Mouse (Mus musculus) kidney, adult 2 months (tissue): ENCODE data around the gene Gm47429. TPM values are rescaled to one million over a fixed set of nuclear protein-coding genes. Genes with fewer than 3 reads are reported as not detected.
"Not testable (repeated sequence)": the region's sequence is repeated elsewhere in the genome, so short reads cannot be mapped to it uniquely, and the experiment has no call there.

ENCODE experiments used
- DNase-seq: peaks from one replicate; pipeline ENCODE4 v3.0.0; 2021
- H3K27ac ChIP-seq: fragments of 200-500 bp; 2 replicates; pipeline ENCODE4 v1.5.1; 2012; ENCODE audit warnings: low read depth, low read length, control low read depth, inconsistent platforms; ENCODE audit not compliant: insufficient read depth
- H3K27me3 ChIP-seq: fragments of 200-500 bp; replicated peaks from 2 replicates; pipeline ENCODE4 v1.6.1; 2012; ENCODE audit warnings: mild to moderate bottlenecking, moderate library complexity, low read length, inconsistent platforms; ENCODE audit not compliant: control insufficient read depth, insufficient read depth
- H3K36me3 ChIP-seq: fragments of 200-500 bp; 2 replicates; pipeline ENCODE4 v1.6.1; 2012; ENCODE audit warnings: mild to moderate bottlenecking, moderate library complexity, low read length, inconsistent platforms; ENCODE audit not compliant: control insufficient read depth, insufficient read depth
- H3K4me1 ChIP-seq: fragments of 200-500 bp; 2 replicates; pipeline ENCODE4 v1.6.1; 2011; ENCODE audit warnings: low read length; ENCODE audit not compliant: control insufficient read depth, insufficient read depth
- H3K4me3 ChIP-seq: fragments of 200-500 bp; 2 replicates; pipeline ENCODE4 v1.5.1; 2011; ENCODE audit warnings: mild to moderate bottlenecking, low read depth, low read length, control low read depth; ENCODE audit not compliant: insufficient read depth
- CTCF ChIP-seq: fragments of 200-500 bp; conservative IDR thresholded peaks from 2 replicates; pipeline ENCODE4 v1.5.1; 2011; ENCODE audit warnings: low read depth, mild to moderate bottlenecking, control low read depth, low read length, moderate library complexity, mixed read lengths; ENCODE audit not compliant: insufficient read depth, insufficient read length
- POLR2A ChIP-seq: fragments of 200-500 bp; IDR thresholded peaks from one replicate; pipeline ENCODE4 v1.6.1; 2011; ENCODE audit warnings: low read depth, low read length, control low read depth
- WGBS: fragments of 180-500 bp; shearing (Covaris S2); methylation state at CpG from one replicate; pipeline ENCODE4 v1.1.7; 2018; 5-methylcytosine and 5-hydroxymethylcytosine counted together
- polyA plus RNA-seq: library from polyadenylated mRNA; depleted of rRNA; stranded (reverse); fragments of >200 nt; gene quantifications from 2 replicates; pipeline ENCODE4 v1.2.3, GENCODE M21; 2012; rRNA removed

Gm47429 gene
- not detected in 2 replicates for polyA plus RNA-seq

DNA sequence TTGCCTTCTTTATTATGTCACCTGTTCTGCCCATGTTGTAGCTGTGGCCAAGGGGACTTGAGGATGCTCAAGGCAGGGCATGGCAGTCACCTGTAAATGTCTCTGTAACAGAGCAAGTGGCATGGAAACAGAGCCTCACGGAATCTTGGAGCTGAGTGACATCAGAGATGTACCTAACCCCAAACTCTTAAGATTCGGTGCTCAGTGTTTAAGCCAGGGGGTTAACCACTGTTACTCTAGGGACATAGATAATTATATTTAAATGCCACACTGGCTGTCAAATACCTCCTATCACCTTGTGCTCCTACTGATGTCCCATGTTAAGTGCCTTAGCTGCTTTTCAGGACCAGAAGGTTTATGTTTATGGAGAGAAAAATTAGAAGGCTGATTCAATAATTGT is at the start of gene Gm47429:
Gene Gm47429 (minus strand): TSS at position 101 of the 400 bp plus-strand sequence.
- 76% methylated on average over 2 of the region's 2 CpGs for WGBS
- Histone ChIP-seq H3K36me3 (no peaks in the 10 kb centered on the region), H3K27me3 (no peaks in the 10 kb centered on the region), H3K27ac (no peak within 1 kb of the TSS), H3K4me1 (no peaks in the 10 kb centered on the region), H3K4me3 (no peak within 1 kb of the TSS)
- no peak for DNase-seq
- TF ChIP-seq POLR2A: no peak
- no peak for TF ChIP-seq CTCF

GRCm38 (mm10) chr13:50488510-50488909 is 44.8 kb upstream of the Gm47429 start:
- H3K4me1 ChIP-seq, DNase-seq, H3K27ac ChIP-seq, H3K36me3 ChIP-seq, H3K4me3 ChIP-seq, H3K27me3 ChIP-seq: not testable (repeated sequence)

GRCm38 (mm10) chr13:50467007-50467406 is 23.3 kb upstream of the Gm47429 start, which contains the start of gene Nutm2:
Gene Nutm2 (plus strand): TSS chr13:50467307.
- Histone ChIP-seq H3K27me3 (no peaks in the 10 kb centered on the region), H3K4me3 (no peak within 1 kb of the TSS), H3K27ac (no peak within 1 kb of the TSS), H3K36me3 (no peaks in the 10 kb centered on the region), H3K4me1 (no peaks in the 10 kb centered on the region)
- no peak for DNase-seq
- WGBS: 77% methylated on average over 4 of the region's 4 CpGs
- TF ChIP-seq POLR2A (no peak), CTCF (no peak)

DNA sequence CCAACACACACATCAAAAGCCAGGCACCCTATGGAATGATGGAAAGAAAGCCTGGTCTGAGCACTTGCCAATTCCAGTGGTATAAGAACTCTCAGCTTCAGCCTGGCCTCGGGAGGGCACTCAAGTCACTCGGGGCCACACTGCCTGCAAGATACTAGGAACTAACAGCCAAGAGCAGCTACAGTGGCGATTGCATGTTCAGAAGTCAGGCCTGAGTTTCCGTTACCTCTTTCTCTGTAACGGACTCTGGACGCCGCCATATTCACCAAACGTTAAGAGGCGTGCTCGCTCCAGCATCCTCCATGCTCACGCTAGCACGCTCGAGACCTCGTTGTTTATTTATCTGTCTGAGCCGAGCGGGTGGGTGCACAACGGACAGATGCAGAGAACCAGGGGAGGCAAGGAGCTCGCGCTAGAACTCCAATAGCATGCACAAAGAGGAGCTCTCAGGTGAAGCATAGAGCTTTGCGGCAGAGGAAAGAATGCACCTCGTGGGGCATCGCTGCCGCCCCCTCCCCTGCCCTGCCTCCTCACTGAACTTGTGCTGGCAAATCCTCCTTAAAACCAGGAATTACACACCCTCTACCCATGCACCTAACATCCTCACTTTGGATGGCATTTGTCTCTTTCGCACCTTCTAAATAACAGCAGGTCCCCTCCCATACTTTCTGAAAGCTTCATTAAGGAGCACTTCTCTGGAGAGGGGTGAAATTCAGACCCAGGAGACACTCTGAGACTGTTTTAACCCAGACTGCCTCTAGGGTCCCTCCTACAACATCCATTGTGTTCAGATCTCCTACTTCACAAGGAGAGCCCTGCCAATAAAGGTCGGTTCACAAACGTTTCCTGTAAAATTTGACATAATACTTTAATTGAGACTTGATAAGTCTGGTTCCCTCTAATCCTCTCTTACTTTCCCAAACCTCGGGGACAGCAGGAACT is 21.2 kb upstream of the Gm47429 start:
- WGBS: 27% methylated on average over 27 of the region's 27 CpGs
- H3K4me3 ChIP-seq: no peak overlapping the region; the same call in 1 of the 2 replicates
- H3K36me3 ChIP-seq: no peaks in the 10 kb centered on the region
- TF ChIP-seq POLR2A (no peak), CTCF (no peak)
- H3K4me1 ChIP-seq: no peaks in the 10 kb centered on the region
- H3K27me3 ChIP-seq: no peaks in the 10 kb centered on the region
- no peak overlapping the region for H3K27ac ChIP-seq
- peak; percentile 16 for DNase-seq

- H3K4me1 ChIP-seq, H3K36me3 ChIP-seq, DNase-seq, H3K27me3 ChIP-seq, H3K27ac ChIP-seq, H3K4me3 ChIP-seq: not testable (repeated sequence)
- 69% methylated on average over 2 of the region's 2 CpGs for WGBS
Observed at GRCm38 (mm10) chr13:50460433-50460832, 16.7 kb upstream of the Gm47429 start.

- Histone ChIP-seq H3K27me3 (no peaks in the 10 kb centered on the region), H3K27ac (no peak overlapping the region), H3K4me1 (no peaks in the 10 kb centered on the region), H3K36me3 (no peaks in the 10 kb centered on the region), H3K4me3 (no peak overlapping the region)
- TF ChIP-seq POLR2A (no peak), CTCF (no peak)
- no peak for DNase-seq
- WGBS: 43% methylated on average over 4 of the region's 4 CpGs
Observed at GRCm38 (mm10) chr13:50453426-50453825, 9.7 kb upstream of the Gm47429 start.

GRCm38 (mm10) chr13:50452266-50452665 is 8.6 kb upstream of the Gm47429 start:
- H3K27me3 ChIP-seq, H3K27ac ChIP-seq, H3K4me1 ChIP-seq, H3K4me3 ChIP-seq, H3K36me3 ChIP-seq: not testable (repeated sequence)
- DNase-seq: peak; percentile 7
- 75% methylated on average over 9 of the region's 9 CpGs for WGBS
